Mouse (Mus musculus) urinary bladder, postnatal 4 days (tissue): Measurements from ENCODE around the gene Cebpb.

Experiments used
- DNase-seq, 2 experiments: peaks; one replicate each; pipeline ENCODE4 v3.0.0; 2021 to 2022; ENCODE audit warnings: low spot score in 2 of 2

Cebpb gene

GRCm38 (mm10) chr2:167665972-167666713, 22.6 kb upstream of the Cebpb start:
- no peak for DNase-seq

DNA sequence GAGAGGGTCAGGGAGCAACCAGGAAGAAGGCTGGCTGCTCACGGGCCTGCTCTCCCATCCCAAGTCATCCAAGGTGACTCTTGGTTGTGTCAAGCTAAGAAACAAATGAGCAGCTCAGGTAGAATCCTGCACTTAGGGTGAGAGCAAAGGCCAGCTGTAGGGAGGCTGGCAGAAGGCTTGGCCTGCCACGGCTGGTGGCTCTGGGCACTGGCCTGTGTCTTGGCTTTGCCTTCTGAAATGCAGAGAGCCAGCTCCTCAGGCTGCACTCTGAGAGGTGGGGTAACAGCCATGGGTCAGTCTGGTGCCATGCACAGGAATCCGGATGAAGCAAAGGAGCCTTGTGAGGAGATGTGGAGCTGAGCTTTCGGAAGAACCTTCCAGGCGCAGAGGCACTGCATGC, 20.3 kb upstream of the Cebpb start:
- no peak for DNase-seq

GRCm38 (mm10) chr2:167669398-167669797, 19.3 kb upstream of the Cebpb start:
- no peak for DNase-seq

DNA sequence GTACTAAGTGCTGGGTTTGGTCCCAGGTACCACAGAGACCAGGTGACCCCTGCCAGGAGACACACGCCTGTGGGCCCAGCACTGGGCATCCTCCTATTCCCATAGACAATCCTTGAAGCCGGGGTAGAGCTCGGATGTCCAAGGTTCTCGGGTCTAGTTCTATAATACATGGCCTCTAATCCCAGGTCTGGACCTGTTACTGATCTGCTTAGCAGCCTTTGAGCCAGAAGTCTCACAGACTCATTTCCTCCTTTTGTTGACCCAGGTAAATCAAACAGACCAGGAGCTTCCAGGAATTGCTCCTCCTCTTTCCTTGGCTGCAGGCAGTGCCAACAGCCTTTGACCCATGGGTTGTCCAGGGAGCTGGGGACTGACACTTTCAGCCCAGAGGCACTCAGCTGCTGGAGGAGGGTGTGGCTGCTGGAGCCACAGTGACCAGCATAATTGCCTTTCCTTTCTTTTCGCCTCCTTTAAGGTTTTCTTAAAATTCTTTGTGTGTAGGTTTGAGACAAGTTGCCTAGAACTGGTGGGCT, 17.5 kb upstream of the Cebpb start:
- no peak for DNase-seq

DNA sequence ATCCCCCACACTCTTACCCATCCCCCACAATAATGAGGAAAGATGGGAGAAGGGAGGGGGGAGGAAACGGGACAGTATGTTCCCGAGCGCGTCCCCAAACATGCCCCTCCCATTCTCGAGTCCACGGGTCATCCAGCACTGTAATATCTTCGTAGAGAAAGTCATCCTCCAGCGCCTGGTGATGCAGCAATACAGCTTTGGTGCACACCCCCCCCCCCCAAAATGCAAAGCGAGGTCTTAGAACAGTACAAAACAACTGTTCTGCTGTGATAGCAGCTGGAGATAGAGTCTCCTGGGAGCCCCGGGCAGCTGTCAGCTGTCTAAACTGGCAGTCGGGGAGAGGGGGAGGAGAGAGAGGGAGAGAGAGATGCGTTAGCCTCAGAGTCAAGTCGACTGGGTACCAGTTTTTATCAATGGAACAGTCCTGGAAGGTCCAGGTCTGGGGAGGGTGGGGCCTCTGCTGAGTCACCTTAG, 16.5 kb upstream of the Cebpb start:
- no peak for DNase-seq

GRCm38 (mm10) chr2:167675120-167675909, 13.4 kb upstream of the Cebpb start:
- DNase-seq = no peak

DNA sequence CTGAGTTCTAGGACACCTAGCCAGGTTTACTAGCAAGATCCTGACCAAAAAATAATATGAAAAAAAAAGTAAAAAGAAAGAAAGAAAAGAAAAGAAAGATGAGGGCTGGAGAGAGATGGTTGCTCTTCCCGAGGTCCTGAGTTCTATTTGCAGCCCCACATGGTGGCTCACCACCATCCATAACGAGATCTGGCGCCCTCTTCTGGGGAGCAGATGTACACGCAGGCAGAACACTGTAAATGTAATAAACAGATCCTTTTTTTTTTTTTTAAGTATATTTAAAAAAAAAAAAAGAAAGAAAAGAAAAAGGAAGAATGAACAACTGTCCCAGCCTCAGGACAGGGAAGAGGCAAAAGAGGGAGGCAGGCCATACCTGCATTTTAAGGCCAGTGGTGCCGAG, 10.1 kb upstream of the Cebpb start:
- DNase-seq = no peak

- peak; percentile 67 to 85 for DNase-seq
Measured at GRCm38 (mm10) chr2:167679902-167680430, 8.7 kb upstream of the Cebpb start.

GRCm38 (mm10) chr2:167680657-167681056, 8.1 kb upstream of the Cebpb start:
- DNase-seq = no peak

- no peak for DNase-seq
Measured at GRCm38 (mm10) chr2:167683721-167684120, 5.0 kb upstream of the Cebpb start.

DNA sequence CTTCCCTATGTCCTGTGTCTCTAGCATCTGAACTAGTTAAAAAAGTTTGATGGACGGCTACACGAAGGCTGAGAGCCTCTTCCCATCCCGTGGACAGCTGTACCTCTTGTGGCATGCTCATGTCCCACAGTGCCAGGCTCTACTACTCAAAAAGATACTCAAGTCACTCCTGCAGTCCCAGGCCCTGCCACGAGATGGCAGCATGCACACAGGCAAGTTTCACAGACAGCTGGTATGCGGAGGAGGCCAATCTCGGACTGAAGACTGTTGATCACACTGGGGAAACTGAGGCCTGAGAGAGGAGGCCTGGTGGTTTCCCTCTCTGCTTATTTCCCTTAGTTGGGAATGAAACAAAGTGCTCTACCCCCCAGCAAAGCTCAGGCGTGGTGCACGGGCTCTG, 3.6 kb upstream of the Cebpb start:
- DNase-seq = peak; percentile 82 to 94

DNA sequence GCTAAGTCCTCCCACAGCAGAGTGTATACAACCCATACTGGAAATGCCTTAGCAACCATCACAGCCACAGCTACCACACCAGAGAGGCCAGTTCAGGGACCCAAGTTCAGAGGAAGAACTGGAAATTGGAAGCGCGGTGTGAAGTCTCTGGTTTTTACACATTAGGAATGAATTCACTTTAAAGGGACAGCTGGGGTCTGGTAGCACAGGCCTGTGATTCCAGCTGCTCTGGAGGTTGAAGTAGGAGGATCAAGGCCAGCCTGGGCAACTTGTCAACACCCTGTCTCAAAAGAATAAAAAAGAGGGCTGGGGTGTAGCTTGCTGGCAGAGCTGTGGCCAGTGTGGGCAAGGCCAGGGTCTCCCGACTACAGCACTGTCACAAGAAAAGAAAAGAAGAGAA, 2.9 kb upstream of the Cebpb start:
- DNase-seq = no peak

DNA sequence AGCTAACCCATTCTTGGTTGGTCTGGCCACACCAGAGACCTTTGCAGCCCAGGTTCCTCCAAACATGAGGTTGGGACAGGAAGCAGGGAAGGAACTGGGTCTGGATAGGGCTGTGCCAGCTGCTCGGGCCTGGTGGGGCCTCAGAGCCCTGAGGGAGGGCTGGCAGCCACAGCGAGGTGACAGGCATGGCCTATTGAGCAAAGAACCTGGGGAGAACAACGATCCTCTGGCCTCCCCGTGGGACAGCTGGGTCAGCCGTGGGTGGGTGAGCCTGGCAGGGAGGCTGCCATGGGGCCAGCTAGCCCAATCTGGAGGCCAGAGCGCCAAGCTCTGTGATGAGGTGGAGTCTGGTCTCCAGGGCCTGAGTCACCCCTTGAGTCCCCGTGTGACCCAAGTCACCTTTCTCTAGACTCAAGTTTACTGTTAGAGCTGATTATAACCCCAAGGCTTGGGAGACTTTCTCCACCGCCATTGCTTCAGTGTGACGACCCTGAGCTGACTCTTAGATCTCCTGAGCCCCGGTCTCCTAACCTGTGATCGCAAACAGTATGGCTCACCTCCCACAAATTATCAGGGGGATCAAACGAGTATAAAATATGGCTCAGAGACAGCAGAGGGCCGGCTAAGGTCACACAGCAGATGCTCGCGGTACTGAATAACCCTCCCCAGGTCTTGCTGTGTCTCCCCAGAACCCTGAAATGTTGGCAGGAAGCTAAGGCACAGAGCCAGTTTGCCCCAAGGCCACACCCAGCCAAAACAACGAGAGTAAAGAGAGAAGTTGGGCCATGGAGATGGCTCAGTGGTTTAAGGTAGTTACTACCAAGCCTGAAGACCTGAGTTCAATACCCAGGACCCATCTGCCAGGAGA, 2.1 kb upstream of the Cebpb start:
- DNase-seq = no peak

DNA sequence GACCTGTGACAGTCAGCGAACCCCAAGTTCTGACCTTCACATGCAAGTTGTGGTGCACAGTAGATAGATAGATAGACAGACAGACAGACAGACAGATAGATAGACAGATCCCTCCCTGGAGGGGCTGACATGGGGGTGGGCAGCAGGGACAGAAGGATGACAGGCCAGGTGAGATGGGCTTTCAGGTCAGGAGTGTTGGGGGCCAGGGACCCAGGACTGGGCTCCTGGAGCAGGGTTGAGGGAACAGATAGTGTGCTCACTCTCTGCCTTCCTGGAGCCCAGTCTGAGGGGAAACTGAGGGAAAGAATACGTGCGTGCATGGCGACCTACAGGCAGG, 1.5 kb upstream of the Cebpb start:
- no peak for DNase-seq

- no peak for DNase-seq
Measured at GRCm38 (mm10) chr2:167687651-167688101, 1.0 kb upstream of the Cebpb start.

GRCm38 (mm10) chr2:167688126-167688497, 603 bp upstream of the Cebpb start:
- no peak for DNase-seq

GRCm38 (mm10) chr2:167689501-167690218, 945 bp downstream of the Cebpb start, which contains the start of gene Tmem189:
Gene Tmem189, minus strand, starts transcription at chr2:167689822.
- DNase-seq = peak in 1 of 2 experiments; percentile 48

GRCm38 (mm10) chr2:167690219-167690961, 1.7 kb downstream of the Cebpb start:
- no peak for DNase-seq

GRCm38 (mm10) chr2:167690962-167691311, 2.2 kb downstream of the Cebpb start:
- DNase-seq = no peak

- DNase-seq = no peak
Measured at GRCm38 (mm10) chr2:167691410-167691809, 2.7 kb downstream of the Cebpb start.
